Mouse (Mus musculus): ENCODE data around the gene Aloxe3. TPM values are rescaled to one million over a fixed set of nuclear protein-coding genes. Genes with fewer than 3 reads are reported as not detected.

Gene Aloxe3
- total RNA-seq, 2 experiments from 2014 or later, result 0.63 to 1.1 TPM

DNA sequence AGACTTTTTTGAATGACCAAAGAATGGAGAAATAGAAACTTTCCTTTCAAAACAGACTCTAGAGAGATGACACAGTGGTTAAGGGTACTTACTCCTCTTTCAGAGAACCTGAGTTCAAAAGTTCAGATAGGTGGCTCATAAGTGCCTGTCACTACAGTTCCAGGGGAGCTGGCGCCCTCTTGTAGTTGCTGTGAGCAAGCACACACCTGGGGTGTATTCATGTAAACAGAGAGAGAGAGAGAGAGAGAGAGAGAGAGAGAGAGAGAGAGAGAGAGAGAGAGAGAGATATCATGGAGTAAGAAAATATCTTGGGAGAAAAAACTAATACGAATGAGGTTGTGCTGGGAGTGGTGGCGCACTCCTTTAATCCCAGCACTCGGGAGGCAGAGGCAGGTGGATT lies 54.4 kb downstream of the Aloxe3 start:
- no peak for DNase-seq

DNA sequence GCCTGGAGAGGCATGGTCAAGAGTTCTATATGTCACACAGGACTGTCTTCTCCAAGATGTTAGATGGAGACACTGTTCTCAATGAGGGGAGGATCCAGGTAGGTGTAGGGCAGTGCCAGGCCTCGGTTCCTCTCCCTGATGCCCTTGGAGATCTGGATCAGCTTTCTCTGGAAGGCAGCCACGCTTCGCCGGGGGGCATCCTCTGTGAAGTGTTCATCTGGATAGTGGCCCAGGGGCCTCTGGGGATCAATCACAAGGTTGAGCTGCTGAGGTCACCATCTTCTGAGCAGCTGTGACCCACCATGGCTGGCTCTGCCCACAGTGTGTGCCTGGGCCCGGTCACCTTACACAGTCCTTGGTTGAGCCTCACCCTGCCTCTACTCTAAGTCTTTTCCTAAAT lies 59.3 kb downstream of the Aloxe3 start:
- DNase-seq, result no peak

DNA sequence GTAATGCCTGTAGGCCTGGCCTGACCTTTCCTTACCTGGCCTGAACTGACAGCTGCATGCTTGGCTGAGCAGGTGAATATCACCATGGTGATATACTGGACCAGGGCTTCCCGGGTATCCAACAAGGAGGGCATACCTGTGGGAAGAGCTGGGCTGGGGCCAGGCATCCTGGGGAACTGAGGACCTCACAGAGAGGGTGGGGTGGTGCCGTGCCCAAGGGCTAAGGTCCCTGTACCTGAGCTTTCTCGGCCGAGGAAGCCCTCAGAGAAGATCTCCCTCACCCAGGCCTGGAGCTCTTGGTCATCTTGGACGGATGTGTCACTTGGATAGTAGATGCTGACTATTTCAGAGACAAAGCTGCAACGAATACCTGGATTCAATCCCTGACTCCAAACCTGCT lies 60.2 kb downstream of the Aloxe3 start:
- no peak for DNase-seq

- DNase-seq, result peak in 1 of 2 experiments; percentile 55
Measured at GRCm38 (mm10) chr11:69192840-69193239, 67.1 kb downstream of the Aloxe3 start.

GRCm38 (mm10) chr11:69196766-69197165 lies 71.1 kb downstream of the Aloxe3 start:
- peak in 1 of 2 experiments; percentile 4 for DNase-seq

- no peak for DNase-seq
Measured at GRCm38 (mm10) chr11:69197194-69197593, 71.5 kb downstream of the Aloxe3 start.

DNA sequence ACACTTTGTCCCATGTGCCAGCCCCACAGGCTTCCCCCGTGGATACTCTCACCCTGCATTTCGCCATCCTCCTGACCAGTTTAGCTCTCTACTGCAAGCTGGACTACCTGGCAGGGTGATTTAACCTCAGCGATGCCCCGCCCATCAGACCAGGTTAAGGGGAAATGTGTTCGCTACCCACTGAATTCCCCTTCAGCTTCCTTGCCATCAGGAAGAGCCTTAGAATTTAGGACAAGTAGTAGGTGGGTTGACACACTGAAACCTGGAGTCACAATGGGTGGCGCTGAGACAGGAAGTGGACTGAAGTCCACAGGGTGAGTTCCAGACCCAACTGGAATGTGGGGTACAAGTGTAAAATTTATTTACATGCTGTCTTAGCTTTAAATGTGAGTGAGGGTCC lies 72.0 kb downstream of the Aloxe3 start, which contains the start of gene Alox8:
Gene Alox8 (minus strand): TSS at position 101 of the 400 bp plus-strand sequence.
- DNase-seq, result no peak

Other genes starting within 250 kb of the Aloxe3 start
- under 1 TPM in 1 of 2 experiments, not detected in 1; 0.13 TPM for gene Rnf222, start 237.3 kb upstream of the Aloxe3 start, total RNA-seq (2021)
- 1,000 to 10,000 TPM; 1,232 to 1,254 TPM for gene Rpl26, start 224.3 kb upstream of the Aloxe3 start, total RNA-seq (2021)
- gene Odf4, start 198.8 kb upstream of the Aloxe3 start, total RNA-seq (2021), result under 1 TPM in 1 of 2 experiments, not detected in 1; 0.46 TPM
- gene Arhgef15, start 168.4 kb upstream of the Aloxe3 start, total RNA-seq (2021), result 10 to 100 TPM; 14.8 to 19.9 TPM
- gene Slc25a35, start 157.8 kb upstream of the Aloxe3 start, total RNA-seq (2021), result 10 to 100 TPM; 28.8 to 36.4 TPM
- 10 to 100 TPM; 22.5 to 23.3 TPM for gene Rangrf, start 150.7 kb upstream of the Aloxe3 start, total RNA-seq (2021)
- 10 to 100 TPM; 28.3 to 30.6 TPM for gene Pfas, start 117.4 kb upstream of the Aloxe3 start, total RNA-seq (2021)
- gene Ctc1, start 110.0 kb upstream of the Aloxe3 start, total RNA-seq (2021), result 10 to 100 TPM; 19.5 to 28.9 TPM
- 1 to 10 TPM; 5.0 to 6.4 TPM for gene Aurkb, start 80.2 kb upstream of the Aloxe3 start, total RNA-seq (2021)
- gene Borcs6, start 66.2 kb upstream of the Aloxe3 start, total RNA-seq (2021), result 10 to 100 TPM; 26.4 to 30.4 TPM
- 10 to 100 TPM; 13.5 to 17.5 TPM for gene Tmem107, start 55.1 kb upstream of the Aloxe3 start, total RNA-seq (2021)
- gene Vamp2, start 37.4 kb upstream of the Aloxe3 start, total RNA-seq (2021), result 100 to 1,000 TPM; 116 to 130 TPM
- 100 to 1,000 TPM; 112 to 153 TPM for gene Per1, start 30.7 kb upstream of the Aloxe3 start, total RNA-seq (2021)
- under 1 TPM; 0.17 to 0.26 TPM for gene Hes7, start 5.5 kb upstream of the Aloxe3 start, total RNA-seq (2021)
- under 1 TPM; 0.50 to 0.76 TPM for gene 9130213A22Rik, start 3.3 kb upstream of the Aloxe3 start, total RNA-seq (2021)
- gene Alox12b, start 31.1 kb downstream of the Aloxe3 start, total RNA-seq (2021), result not detected
- not detected for gene Alox8, start 71.9 kb downstream of the Aloxe3 start, total RNA-seq (2021)
- gene Gucy2e, start 111.1 kb downstream of the Aloxe3 start, total RNA-seq (2021), result not detected
- gene Cntrob, start 197.9 kb downstream of the Aloxe3 start, total RNA-seq (2021), result 1 to 10 TPM; 5.9 to 7.1 TPM
- 10 to 100 TPM; 62.0 to 79.3 TPM for gene Trappc1, start 198.1 kb downstream of the Aloxe3 start, total RNA-seq (2021)
- 1 to 10 TPM; 6.1 to 7.8 TPM for gene Kcnab3, start 200.4 kb downstream of the Aloxe3 start, total RNA-seq (2021)
- gene Rnf227, start 214.6 kb downstream of the Aloxe3 start, total RNA-seq (2021), result 1 to 10 TPM; 4.7 to 6.6 TPM
- 100 to 1,000 TPM in 1 of 2 experiments, 10 to 100 TPM in 1; 78.6 to 119 TPM for gene Chd3, start 243.5 kb downstream of the Aloxe3 start, total RNA-seq (2021)